Mouse (Mus musculus): ENCODE measurements around the gene Enpp1.

Gene Enpp1

GRCm38 (mm10) chr10:24711480-24712366, at the start of gene Enpp1:
TSS of gene Enpp1 (minus strand) at chr10:24712159.
- DNase-seq (ENCODE audit: low read depth) = no peak

GRCm38 (mm10) chr10:24758326-24758915, 46.5 kb upstream of the Enpp1 start:
- peak; percentile 52 for DNase-seq (ENCODE audit: low read depth)

- no peak for DNase-seq (ENCODE audit: low read depth)
Observed at GRCm38 (mm10) chr10:24754874-24755540, 43.0 kb upstream of the Enpp1 start.

DNA sequence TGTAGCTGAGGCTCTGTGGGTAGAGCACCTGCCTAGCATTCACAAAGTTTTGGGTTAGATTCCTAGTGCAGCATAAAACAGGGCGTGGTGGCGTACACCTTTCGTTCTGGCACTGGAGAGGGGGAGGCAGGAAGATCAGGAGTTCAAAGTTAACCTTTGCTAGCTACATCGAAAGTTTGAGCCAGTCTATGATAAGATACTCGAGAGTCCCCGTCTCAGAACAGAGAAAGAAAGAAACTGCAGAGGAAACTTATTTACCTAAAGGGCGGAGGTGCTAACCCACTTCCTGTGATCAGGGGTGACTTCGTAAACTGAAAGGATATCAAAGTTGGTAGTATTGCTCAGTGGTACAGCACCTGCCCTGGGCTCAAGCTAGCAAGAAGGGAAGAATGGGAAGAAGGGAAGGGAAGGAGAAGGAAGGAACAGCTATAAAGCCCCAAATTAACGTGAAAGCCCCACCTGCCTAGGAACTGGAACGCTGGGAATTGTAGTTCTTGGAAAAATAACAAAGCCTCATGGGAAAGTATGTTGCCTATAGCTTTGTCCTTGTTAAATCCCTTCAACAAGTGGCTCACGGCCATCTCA, 42.4 kb upstream of the Enpp1 start:
- DNase-seq (ENCODE audit: low read depth) = no peak

GRCm38 (mm10) chr10:24753536-24754250, 41.7 kb upstream of the Enpp1 start:
- no peak for DNase-seq (ENCODE audit: low read depth)

GRCm38 (mm10) chr10:24742950-24743487, 31.1 kb upstream of the Enpp1 start:
- no peak for DNase-seq (ENCODE audit: low read depth)

DNA sequence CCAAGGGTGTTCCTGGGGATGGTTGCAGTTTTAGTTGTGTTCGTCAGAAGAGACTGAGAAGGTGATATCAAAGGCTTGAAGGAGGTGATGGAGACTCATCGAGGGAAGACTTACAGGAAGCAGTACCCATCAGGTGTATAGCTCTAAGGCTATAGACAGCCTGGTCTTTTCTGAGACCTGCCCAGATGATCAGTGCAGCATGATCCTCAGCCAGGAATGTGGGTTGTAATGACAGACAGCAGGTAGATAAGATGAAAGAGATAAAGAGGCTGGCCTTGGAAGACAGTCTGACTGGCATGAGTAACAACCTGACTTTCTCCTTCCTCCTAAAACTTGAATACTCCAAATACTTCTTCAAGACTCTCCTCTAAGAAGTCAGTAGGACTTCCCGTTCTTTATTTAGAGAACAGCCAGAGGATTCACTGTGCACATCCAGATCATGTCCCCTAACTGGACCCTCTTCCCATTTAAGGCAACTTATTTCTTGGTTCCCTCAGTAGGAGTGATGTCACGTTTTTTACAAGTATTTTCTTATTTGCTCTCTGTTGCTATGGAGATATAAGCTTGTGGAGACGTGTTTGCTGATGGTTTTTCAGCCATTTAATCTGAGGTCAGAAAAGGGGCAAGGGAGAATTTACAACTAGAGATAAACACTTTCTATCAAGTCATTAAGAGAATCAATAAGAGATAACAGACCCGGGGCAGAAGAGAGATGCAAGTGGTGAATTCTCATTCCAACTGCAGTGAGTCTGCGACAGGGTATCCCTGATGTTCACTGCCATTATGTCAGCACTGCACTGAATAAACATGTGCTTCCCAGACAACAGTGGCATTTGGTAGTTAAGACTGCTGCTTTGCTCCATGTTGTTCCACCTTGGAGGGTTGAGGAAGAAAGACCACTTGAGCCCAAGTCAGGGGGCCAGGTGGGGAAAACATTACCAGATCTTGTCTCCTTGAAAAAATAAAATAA, 29.6 kb upstream of the Enpp1 start:
- DNase-seq (ENCODE audit: low read depth) = no peak

GRCm38 (mm10) chr10:24739171-24739570, 27.2 kb upstream of the Enpp1 start:
- DNase-seq (ENCODE audit: low read depth) = no peak

GRCm38 (mm10) chr10:24738456-24738855, 26.5 kb upstream of the Enpp1 start:
- DNase-seq (ENCODE audit: low read depth) = no peak

DNA sequence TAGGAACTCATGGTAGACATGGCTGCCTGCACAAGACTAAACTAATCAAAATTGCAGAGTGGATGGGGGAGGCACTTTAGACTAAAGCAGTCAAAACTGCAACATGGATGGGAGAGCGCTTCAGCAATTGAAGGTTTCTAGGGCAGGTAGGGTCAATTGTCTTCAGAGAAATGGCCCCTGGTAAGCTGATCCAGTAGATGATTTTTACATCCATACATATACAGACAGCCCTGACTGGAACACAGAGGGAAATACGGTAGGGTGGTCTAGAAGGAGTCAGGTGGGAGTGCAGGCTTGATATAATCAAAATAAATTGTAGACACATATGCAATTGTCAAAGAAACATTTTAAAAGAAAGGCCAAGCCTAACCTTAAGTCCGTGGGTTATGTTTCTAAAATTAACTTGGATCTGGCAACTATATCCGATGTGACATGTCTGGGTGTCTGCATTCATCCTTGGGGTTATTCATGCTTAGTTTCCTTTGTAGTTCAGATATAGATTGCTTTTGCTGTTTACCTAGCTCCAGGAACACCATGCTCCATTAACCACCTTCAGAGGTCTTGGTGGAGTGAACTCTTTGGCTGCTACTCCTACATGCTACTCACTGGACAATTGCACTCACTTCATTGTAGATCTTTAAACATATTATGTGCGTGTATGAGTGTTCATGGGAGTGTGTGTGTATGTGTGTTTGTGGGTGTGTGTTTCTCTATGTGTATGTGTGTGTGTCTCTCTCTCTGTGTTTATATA, 23.2 kb upstream of the Enpp1 start:
- no peak for DNase-seq (ENCODE audit: low read depth)

- DNase-seq (ENCODE audit: low read depth) = no peak
Observed at GRCm38 (mm10) chr10:24727478-24727877, 15.5 kb upstream of the Enpp1 start.

- DNase-seq (ENCODE audit: low read depth) = no peak
Observed at GRCm38 (mm10) chr10:24725197-24725596, 13.2 kb upstream of the Enpp1 start.

GRCm38 (mm10) chr10:24721841-24722240, 9.9 kb upstream of the Enpp1 start:
- DNase-seq (ENCODE audit: low read depth) = no peak

- no peak for DNase-seq (ENCODE audit: low read depth)
Observed at GRCm38 (mm10) chr10:24719383-24719782, 7.4 kb upstream of the Enpp1 start.

DNA sequence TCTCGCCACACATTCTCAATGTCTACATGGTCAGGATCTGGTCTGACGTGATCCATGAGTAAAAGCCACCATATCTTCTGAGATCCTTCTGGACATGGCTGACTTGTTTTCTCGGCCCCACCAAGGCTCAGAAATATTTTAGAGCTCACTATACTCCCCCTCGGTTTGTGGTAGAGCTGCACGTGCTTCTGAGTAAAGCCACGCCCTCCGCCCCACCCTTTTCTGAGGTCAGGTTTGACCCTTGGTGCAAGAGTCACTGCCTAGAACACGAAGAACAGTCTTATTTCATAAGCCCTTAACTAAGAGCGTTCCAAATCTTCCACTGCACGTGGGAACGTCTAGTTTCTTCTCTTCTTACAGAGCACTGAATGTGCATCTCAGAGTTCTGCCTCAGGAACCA, 6.8 kb upstream of the Enpp1 start:
- no peak for DNase-seq (ENCODE audit: low read depth)

DNA sequence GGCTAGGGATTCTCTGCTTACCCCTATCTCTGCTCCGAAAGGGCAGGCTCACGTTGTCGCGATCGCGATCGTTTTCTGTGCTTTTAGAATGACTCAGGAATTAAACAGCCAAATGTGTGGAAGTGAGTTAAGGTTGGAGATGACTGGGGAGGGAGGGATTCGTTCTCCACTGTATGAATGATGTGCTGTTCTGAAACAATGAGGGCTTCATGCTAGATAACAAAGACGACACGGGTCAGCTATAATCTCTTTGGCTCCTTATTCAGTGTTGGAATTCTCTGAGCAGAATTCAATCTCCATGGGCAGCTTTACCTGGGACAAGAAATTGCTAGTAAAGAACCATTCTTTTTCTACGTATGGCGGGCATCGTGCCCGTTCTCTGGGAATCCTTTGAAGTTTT, 6.1 kb upstream of the Enpp1 start:
- no peak for DNase-seq (ENCODE audit: low read depth)

DNA sequence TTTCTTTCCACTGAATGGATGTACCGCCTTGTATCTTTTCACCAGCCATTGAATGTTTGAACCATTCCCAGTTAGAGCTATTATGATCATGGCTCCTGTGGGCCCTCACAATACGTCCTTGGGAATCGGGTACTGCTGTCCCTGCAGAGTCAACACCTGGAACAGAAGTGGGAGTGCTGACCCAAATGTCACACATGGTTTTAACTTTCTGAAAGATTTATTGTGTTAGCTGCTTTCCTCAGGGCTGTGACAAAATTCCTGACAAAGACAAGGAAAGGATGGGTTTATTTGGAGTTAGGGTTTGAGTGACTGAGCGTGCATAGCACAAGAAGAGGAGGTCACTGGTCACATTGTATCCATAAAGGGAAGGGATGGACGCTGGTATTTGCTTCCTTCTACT, 4.3 kb upstream of the Enpp1 start:
- DNase-seq (ENCODE audit: low read depth) = no peak

DNA sequence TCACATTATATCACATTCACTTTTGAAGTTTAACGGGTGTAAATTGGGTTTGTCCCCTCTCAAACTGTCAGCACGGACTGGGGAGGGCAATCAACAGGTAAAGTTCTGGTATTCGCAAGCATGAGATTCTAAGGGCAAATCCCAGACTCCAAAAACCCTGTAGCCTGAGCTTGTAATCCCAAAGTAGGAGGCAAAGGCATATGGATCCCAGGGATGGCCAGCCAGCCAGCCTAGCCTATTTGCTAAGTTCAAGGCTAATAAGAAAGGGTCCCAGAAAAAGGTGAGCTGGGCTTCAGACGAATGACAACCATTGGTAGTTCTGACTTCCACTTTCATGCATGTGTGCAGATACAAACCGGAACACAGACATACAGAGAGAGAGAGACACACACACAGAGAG, 942 bp upstream of the Enpp1 start:
- DNase-seq (ENCODE audit: low read depth) = no peak

- no peak for DNase-seq (ENCODE audit: low read depth)
Observed at GRCm38 (mm10) chr10:24712367-24712761, 405 bp upstream of the Enpp1 start.

DNA sequence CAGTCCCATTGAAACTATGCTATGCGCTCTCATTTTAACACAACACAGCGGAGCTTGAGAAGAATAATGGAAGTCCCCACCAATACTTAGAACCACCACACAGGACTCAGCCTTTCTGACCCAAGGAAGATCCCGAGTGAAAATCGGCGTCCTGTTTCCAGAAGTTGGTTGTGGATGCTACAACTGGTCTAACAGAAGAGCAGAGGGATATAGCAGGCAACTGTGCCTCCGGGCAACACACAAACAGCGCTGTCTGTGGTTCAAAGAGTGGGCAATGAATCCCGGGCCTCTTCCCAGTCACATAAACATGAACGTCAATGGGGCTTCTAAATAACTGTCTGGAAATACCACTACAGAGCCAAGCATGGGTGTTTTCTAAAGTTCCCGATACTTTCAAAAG, 888 bp downstream of the Enpp1 start:
- no peak for DNase-seq (ENCODE audit: low read depth)

All from c-Kit-positive CD71-positive TER-119-negative erythroid progenitor cells, embryonic 14.5 days (primary cell).